Mouse (Mus musculus) frontal cortex, adult 2 months (tissue): ENCODE results near the gene Prkce. TPM values are rescaled to one million over a fixed set of nuclear protein-coding genes. Genes with fewer than 3 reads are reported as not detected.

Experiments used
- DNase-seq, 2 experiments: peaks; one replicate each; pipeline ENCODE4 v3.0.0; 2022; ENCODE audit warnings: low spot score in 1 of 2; ENCODE audit errors: extremely low spot score in 1 of 2
- polyA plus RNA-seq: library from polyadenylated mRNA; depleted of rRNA; stranded (reverse); fragments of >200 nt; gene quantifications from 2 replicates; pipeline ENCODE4 v1.2.3, GENCODE M21; 2012

The Prkce gene
- polyA plus RNA-seq, 1 experiment: 96.6 TPM

DNA sequence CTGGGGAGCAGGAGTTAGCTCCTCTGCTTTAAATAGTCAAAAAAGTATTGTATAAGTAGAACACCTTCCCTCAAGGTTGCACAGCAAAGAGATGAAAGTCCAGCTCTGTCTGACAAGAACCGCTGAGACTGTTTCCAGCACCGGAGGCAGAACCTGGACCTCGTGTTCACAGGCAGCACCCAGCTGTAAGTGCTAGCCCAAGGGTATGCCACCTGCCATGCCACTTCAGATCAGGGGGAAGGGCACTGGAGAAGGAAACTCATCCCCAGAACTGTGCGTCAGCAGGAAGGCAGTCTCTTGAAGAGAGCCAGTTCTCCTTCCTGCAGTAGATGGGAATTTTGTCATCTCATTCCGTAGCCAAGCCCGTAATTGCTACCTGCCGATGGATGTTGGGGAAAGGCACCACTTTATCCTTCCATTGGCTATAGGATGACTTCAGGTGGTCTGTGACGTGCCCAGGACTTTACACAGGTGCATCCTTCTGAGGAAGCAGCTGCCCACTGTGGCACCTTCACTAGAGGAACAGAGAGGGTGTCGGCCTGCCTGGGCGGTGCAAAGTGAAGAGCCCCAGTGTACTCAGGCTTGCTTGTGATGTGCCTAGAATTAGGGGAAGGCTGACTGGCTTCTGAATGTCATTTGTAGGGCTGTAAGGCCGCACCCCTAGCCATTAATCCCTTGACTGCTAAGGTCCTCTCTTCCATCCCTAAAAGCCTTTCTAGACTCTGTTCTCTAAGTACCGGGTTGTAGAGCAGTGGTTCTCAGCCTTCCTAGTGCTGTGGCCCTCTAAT is 269.2 kb downstream of the Prkce start:
- no peak for DNase-seq

DNA sequence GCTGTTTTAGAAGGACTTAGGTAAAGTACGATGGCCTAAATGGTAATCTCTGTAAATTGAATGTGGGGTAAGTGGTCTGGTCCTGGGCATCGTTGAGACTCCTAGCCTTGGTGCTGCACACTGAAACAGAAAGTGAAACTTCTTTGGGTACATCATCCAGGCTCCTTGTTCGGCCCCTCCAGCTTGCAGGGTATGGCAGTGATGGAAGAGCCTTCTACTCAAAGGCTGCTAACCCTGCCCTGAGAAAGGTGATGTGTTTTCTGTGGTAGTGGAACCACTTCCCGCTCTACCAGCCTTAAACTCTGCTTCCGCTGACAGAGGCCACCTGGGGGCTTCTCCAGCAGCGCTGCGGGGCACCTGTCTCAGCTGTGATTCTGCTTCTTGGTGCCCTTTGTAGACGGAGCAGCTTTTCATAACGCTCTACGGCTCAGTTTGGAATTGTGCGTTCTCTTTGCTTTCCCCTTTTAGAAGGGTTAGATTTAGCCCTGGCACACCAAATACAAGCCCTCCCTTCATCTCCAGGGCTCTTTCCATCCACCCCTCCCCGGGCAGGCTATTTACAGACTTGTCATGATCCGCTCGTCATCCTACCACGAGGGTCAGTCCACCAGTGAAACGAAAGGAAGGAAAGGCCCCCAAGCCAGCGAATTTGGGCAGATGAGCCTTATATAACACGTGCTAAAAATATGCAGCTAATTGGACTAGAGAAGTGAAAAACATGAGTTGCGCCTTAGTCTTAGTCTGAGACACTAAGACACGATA is 270.1 kb downstream of the Prkce start:
- peak; percentile 73 to 85 for DNase-seq

DNA sequence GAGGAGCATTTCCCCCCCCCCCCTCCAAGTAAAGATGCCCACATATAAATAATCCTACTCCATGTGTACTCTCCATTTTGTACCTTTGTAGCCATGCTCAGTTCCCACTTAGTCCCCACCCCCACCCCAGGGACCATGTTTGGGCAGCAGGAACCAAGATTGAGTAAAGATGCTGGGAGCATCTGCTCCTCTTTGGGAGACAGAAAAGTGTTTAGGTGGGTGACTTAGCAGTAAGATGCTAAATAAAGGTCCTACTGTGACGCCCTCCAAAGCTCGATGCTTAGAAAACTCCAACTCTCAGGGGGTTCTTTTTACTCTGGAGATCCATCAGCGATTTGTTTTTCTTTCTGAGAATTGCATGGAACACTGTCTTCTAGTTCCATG is 270.7 kb downstream of the Prkce start:
- no peak for DNase-seq

DNA sequence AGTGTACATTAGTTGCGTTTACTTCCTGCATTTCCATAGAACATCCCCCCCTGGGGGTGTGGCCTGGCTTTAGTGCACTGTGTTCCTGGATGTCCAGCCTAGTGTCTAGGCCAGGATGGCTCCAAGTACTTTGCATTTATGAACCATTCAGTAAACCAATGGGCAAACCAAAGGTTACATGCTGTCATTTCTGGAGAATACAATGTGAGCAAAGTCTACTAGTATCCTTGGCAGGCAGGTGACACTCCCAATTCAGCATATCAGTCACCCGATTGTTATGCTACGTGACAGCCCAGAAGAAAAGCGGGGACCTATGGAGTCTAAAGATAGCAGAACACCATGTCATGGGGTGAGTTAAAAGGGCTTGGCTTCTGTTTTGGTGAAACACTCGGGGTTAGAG is 271.2 kb downstream of the Prkce start:
- no peak for DNase-seq

DNA sequence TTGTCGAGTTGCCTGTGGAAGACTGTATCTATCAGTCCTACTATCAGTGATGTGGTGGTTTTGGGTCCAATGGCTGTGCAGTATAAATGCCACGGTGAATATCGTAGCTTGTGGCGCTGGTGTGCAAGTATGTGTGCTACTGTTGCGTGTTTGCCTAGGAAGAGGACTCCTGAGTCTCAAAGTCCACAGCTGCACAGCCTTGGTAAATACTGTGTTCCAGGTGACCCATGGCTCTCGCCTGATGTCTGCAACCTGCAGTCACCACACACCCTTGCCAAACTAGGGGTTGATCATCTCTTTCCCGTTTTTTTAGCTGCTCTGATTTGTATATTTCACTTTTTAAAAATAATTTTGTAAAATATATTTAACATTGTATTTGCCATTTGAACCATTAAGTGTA is 273.5 kb downstream of the Prkce start:
- no peak for DNase-seq

DNA sequence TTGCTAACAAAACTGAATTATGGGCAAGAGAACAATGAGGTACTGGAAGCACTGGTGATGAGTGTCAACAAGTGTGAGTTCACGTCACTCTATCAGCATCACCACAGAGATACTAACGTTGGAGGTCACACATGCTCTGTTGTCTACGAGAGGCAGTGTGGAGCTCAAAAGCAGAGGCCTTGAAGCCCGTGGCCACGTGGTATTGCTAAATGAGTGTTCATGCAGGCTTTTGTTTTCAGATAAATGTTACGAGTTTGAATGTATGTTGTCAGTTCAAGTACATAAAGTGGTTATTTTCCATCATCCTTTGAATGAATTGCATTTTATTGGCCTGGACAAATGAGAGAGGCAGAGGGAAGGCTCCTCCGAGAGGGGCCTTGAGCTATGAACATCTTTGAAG is 276.3 kb downstream of the Prkce start:
- DNase-seq: no peak

DNA sequence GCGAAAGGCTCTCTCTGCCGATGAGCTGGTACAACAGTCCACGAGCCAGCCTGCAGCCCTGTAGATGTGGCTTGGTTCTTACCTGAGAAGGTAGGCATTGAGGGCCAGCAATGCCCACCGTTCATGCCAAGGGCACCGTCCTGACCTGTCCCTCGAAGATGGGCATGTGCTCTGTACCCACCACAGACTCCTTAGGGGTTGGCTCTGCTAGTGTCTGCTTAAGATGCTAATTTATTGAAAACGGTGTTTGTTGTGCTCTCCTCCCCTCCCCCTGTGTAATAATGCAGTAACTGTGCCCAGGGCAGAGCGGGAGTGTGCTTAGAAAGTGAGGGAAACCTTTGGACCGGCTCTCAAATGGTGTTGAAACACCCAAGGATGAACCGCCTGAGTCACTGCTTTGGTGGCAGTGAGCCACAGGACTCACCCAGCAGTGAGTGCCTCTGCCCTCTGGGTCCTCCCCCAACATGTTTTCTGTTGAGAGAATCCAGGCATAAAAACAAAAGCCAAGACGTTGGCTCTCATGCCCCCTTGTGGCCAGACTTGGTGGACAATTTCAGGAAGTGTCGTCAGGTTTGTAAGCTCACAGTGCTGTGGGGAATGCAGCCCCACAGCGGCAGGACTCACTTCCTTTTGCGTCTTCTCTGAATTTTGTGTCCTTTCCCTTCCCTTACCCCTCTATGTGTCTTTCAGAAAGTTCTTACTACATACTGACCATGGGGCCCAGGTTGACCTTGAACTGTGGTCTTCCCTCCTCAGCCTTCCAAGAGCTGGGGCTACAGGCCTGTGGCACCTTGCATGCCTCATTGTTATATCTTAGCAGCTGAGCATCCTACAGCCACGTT is 277.2 kb downstream of the Prkce start:
- peak; percentile 81 to 97 for DNase-seq

DNA sequence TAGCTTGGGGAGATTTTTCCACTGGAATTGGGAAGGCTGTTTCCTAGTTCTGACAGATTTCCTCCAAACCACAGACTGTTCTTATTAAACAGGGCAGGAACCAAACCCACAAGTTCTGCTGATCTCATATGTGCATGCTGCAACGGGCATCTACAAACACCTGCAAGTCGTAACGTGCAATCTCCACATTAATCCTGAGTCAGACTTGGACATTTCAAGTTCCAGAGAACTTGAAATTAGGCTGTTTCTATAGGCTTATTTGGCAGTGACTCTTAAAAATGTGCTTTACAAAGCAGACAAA is 277.8 kb downstream of the Prkce start:
- no peak for DNase-seq

DNA sequence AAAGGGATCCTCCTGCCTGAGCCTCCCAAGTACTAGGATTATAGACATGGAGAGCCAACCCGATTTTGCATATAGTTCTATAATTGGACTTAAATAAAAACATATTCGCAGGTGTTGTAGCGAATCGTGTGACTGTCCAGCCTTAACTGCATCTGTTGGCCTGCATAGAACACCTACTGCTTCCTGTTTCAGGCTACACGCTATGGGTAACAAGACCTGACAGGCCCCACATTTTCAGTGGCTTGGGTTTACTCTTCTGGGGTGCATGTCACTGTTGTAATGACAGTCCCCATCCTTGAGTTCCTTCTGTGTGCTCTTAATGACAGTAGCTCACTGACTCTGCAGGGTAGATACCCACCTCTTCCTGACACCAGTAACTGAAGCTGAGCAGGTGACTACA is 278.3 kb downstream of the Prkce start:
- no peak for DNase-seq

DNA sequence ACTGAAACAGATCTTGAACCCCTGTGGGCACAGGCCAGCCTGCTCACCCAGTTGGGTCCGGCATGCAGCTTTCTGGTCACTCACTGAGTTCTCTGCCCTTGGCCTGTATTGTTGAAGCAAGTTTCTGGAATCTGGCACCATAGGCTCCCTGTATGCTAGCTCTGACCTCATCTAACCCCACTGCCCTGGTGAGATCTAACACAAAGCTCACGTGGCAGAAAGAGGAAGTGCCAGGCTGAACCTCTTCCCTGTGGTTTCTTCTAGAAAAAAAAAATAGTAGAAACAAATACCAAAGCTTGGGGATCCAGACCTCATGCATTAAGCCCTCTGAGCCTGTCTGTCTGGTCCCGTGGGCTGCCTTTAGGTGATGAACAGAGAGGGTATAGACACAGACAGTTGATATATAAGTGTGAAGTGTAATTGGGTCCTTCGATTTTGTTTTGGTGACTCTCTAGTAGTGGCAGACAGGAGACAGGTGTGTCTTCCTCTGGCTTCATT is 279.6 kb downstream of the Prkce start:
- DNase-seq: no peak

DNA sequence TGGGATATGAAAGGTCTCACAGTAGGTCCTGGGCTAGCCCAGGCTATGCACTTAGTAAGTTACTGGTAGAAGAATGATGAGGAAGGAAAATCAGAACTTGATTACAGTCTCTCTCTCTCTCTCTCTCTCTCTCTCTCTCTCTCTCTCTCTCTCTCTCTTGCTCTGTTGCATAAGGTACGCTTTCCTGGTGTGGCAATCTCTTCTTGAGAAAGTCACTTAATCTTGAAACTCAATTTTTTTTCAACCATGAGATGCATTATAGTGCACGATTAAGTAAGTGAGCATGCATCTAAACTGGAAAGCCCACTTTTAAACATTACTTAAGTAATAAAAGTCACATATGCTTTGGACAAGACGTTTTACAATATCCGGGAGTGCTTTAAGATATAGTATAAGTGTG is 285.3 kb downstream of the Prkce start:
- no peak for DNase-seq

DNA sequence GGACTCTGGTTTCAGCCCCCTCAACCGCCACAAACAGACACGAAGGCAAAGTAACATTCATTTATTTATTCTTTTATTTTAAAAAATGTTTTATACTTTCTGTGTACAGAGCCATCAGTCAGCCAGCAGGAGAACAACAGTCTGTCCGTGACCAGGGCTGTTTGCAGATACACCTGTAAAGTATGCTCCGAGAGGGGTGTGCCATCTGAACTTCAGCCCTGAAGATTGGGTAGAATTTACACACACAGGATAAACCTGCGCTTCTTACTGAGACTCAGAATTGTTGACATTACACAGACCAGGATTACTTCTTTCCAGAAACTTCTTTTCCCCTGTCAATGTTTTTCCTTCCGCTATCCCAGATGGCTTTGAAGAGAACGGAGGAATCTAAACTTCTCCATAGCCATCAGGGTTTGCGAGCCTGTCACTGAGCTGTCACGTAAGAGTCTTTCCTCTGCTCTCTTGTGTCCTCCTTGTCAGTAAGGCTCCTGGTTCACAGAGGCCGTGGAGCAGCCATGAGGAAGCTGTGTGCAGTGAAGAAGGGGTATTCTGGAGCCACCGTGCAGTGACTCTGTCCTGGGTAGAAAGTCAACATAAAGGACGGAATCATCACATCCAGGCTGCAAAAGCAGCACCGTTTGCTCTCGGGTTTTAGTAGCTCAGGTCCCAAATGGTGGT is 286.2 kb downstream of the Prkce start:
- no peak for DNase-seq

DNA sequence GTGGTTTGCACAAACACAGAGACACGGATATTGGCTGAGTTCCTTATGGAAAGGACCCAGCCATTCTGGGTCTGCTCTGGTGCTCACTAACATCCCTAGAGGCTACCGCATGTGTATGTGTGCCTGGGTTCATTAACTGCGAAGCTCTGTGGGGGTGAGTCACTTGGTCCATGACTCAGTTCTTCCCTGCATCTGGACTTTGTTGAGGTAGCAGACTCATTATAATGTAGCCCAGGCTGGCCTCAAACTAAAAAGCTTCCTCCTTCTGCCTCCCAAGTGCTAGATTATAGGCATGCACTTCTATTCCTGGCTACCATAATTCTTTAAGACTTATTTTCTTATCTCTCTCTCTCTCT is 286.7 kb downstream of the Prkce start:
- no peak for DNase-seq

DNA sequence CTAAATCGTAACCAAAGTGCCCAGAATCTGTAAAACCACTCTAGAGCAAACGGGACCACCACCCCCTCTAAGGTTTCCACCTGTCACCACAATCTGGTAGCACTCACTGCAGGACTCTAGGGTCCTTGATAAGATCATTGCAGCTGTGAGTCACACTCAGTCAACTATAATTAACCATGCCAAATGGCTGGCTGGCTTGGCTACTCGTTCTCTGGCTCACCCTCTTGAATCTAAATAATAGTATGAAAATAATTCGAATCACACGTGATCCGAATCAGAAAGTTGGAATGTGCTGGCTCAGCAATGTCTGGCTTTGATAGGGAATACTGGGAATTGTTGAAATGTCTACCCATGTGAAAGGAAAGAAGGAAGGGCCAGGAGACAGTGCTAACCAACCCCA is 288.9 kb downstream of the Prkce start:
- DNase-seq: no peak

DNA sequence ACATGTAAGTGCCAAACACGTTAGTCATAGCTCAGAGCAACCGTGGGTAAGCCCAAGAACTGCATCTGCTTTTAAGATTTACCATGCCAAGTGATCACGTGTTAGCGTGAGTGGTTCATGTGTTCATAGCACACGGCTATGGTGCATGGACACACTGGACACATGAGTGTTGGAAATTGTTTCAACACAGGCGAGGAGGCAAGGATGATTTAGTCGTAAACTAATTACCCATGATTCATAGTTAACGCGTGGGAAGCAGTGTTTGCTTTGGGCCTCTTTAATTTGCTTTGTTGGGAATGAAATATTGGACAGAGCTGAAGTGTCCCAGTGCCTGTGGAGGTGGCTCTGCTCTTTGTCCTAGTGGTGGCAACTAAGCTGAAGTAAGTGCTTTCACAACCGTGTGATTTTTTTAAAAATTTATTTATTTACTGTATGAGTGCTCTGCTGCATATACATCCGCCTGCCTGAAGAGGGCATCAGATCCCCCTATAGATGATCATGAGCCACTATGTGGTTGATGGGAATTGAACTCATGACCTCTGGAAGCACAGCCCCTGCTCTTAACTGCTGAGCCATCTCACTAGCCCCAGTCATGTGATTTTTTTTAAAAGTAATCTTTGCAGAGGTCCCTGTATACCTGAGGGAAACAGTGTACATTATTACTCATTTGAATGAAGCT is 290.9 kb downstream of the Prkce start:
- no peak for DNase-seq

DNA sequence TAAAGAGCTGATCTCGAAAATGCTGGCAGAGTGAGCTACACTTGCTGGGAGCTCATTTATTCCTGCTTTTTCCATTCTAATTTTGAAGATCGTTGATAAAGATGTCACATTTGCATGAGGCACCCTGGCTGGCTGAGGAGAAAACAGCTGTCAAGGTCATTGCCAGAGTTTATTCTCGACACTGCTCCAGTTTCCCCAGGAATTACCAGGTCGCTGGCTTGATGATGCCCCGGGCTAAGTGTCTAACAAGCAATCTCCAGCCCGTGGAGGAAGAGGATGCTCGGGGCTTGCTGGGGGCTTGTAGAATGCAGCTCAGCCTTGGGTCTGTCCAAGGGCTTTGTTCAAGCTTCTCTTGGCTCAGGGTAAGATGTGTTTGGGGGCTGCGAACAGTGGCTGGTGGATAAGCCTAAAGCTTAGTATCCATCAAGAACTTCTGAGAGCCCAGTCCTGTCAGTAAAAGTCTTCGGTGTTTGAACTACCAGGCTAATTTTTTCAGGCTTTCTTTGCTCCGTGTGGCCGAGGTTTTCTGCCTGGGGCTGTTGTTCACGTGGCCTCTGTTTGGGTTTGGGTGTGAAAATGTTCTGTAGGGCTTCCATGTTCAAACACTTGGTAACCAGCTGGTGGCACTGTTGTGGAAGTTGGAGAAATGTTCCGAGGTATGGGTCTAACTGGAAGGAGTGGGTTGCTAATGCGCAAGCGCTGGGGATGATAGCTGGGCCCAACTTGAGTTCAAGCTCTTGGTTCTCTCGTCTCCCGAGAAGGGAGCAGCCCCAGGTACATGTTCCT is 293.3 kb downstream of the Prkce start:
- no peak for DNase-seq

DNA sequence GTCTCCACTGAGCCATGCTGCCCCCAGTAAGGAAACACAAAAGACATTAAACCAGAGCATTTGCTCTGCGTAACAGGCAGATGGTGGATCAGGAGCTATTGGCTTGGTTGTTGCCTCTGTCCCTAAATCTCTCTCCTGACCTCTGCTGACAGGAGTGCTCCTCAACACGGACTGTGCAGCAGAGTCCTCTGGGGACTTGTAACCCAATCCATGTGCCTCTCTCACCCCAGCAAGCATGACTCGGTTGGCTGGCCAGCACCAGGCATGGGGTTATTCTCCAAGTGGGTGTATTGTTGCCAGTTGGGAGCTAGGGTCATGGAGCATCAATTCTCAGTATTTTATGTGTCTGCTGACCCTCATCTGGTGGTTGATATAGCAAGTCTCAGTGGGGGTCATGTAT is 295.8 kb downstream of the Prkce start:
- no peak for DNase-seq

DNA sequence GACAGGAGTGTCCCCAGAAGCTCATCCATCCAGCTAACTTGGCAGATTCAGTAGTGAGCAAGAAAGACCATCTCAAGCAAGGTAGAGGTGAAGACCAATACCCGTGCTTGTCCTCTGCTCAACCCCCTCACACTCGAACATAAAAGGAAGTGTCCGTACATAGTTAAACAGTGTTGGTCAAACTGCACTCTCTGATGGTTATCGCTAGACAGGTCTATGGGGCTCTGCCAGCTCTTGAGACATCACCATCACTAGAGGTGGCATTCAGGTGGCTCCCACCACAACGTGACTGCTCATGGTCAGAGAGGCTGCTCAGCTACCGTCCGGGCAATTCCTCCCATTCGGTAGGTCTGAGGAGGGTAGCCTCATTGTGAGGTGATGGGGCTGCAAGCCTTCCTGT is 296.6 kb downstream of the Prkce start:
- no peak for DNase-seq

DNA sequence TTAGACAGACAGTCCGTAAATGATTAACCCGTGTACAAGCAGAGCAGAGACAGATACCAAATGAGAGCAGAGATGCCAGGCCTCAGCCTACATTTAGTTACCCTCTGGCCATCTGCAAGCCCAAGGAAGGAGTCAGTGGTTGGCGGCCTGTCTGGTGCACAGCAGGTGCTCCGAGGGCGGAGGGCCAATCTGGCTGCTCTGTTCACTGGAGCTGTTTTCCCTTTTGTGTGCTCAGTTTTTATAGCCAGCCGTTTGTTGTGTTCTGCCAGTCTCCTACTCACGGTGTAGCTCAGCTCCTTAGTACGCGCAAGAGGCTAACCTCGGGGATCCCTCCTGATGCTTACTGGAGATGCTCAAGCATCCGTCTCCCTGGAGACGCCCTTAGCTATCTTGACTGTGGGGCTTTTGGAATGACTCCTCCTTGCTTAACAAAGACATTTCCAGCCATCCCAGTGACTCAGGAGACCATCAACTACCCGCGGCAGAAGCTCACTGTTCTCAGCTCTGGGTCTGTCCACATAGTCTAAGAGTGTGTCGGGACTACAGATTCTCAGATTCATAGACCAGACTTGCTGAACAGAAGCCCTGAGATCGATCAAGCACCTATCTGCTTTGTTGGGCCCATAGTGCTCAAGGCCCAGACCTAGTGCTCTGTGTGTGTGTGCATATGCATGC is 297.2 kb downstream of the Prkce start:
- DNase-seq: peak in 1 of 2 experiments; percentile 55
